Mouse (Mus musculus) myocyte (in vitro differentiated cells): ENCODE results near the gene Ticam1.
"Not testable (repeated sequence)": the region's sequence is repeated elsewhere in the genome, so short reads cannot be mapped to it uniquely, and the experiment has no call there.

ENCODE experiments used
- CEBPB ChIP-seq: IDR thresholded peaks from 2 replicates; pipeline ENCODE4 v1.6.1; 2011; ENCODE audit warnings: mild to moderate bottlenecking, moderate library complexity; ENCODE audit not compliant: poor library complexity, insufficient read depth, severe bottlenecking
- E2F4 ChIP-seq: IDR thresholded peaks from one replicate; pipeline ENCODE4 v1.6.1; 2011; ENCODE audit warnings: mild to moderate bottlenecking, control low read depth, moderate library complexity; ENCODE audit not compliant: insufficient read depth
- MAX ChIP-seq: IDR thresholded peaks from one replicate; pipeline ENCODE4 v1.6.1; 2011; ENCODE audit warnings: low read depth, mild to moderate bottlenecking, control low read depth
- POLR2A ChIP-seq: IDR thresholded peaks from one replicate; pipeline ENCODE4 v1.6.1; 2011; ENCODE audit warnings: low read depth, mild to moderate bottlenecking, control low read depth, moderate library complexity; ENCODE audit not compliant: insufficient read length
- POLR2AphosphoS2 ChIP-seq: IDR thresholded peaks from one replicate; pipeline ENCODE4 v1.6.1; 2011; ENCODE audit warnings: low read depth, control low read depth; ENCODE audit not compliant: insufficient read length
- USF1 ChIP-seq: IDR thresholded peaks from one replicate; pipeline ENCODE4 v1.6.1; 2011; ENCODE audit warnings: low read depth, mild to moderate bottlenecking, control low read depth, moderate library complexity

DNA sequence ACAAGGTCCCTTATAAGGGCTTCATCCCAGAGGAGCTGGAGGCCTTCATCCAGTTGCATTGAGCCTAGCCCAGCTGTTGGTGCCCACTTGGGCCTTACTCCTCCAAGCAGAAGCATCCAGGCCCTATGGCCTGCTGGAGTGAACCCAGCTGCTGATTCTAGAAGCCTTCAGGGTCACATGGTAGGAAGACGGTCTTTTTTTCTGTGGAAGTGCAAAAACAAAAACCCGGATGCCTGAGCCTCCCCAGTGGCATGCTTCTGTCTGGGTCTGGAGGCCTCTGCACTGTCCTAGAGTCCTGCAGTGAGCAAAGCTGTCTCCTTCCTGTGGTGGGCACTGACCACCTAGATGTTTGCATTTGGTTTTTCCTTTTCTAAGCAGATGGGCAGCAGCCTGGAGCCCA, 17.8 kb downstream of the Ticam1 start:
- TF ChIP-seq CEBPB, POLR2A, E2F4, USF1, POLR2AphosphoS2, MAX: not testable (repeated sequence)
